Mouse (Mus musculus) lung, postnatal 0 days (tissue): ENCODE data around the gene Clstn2. TPM values are rescaled to one million over a fixed set of nuclear protein-coding genes. Genes with fewer than 3 reads are reported as not detected.

ENCODE experiments used
- ATAC-seq: fragments of 200-750 bp; cut with Nextera tagmentation; 2 replicates; pipeline ENCODE4 v1.8.0; 2017; ENCODE audit warnings: moderate library complexity
- DNase-seq: peaks from one replicate; pipeline ENCODE4 v3.0.0-alpha.2; 2016; ENCODE audit warnings: low spot score
- H3K27ac ChIP-seq: fragments of 300-500 bp; sonication (generic); 2 replicates; pipeline ENCODE4 v1.5.1; 2014; ENCODE audit warnings: antibody characterized with exemption, mild to moderate bottlenecking, low read length, mixed read lengths
- H3K27me3 ChIP-seq: fragments of 300-500 bp; sonication (generic); replicated peaks from 2 replicates; pipeline ENCODE4 v1.6.1; 2014; ENCODE audit warnings: low read length, mixed read lengths; ENCODE audit not compliant: insufficient read depth
- H3K36me3 ChIP-seq: fragments of 300-500 bp; sonication (generic); 2 replicates; pipeline ENCODE4 v1.6.1; 2014; ENCODE audit warnings: low read length, mixed read lengths; ENCODE audit not compliant: insufficient read depth
- H3K4me1 ChIP-seq: fragments of 300-500 bp; sonication (generic); 2 replicates; pipeline ENCODE4 v1.6.1; 2014; ENCODE audit warnings: antibody characterized with exemption, low read depth, low read length, mixed read lengths; ENCODE audit not compliant: insufficient read depth
- H3K4me2 ChIP-seq: fragments of 300-500 bp; sonication (generic); replicated peaks from 2 replicates; pipeline ENCODE4 v1.6.1; 2014; ENCODE audit warnings: low read depth, mild to moderate bottlenecking, low read length, moderate library complexity, mixed read lengths
- H3K4me3 ChIP-seq: fragments of 300-500 bp; sonication (generic); 2 replicates; pipeline ENCODE4 v1.5.1; 2014; ENCODE audit warnings: low read depth, low read length
- H3K9ac ChIP-seq: fragments of 300-500 bp; sonication (generic); replicated peaks from 2 replicates; pipeline ENCODE4 v1.6.1; 2014; ENCODE audit warnings: low read depth, mild to moderate bottlenecking
- H3K9me3 ChIP-seq: fragments of 300-500 bp; sonication (generic); 2 replicates; pipeline ENCODE4 v1.6.1; 2016; ENCODE audit warnings: low read length, mixed read lengths
- CTCF ChIP-seq: IDR thresholded peaks from 2 replicates; pipeline ENCODE4 v1.5.1; 2016; ENCODE audit warnings: antibody characterized with exemption, mild to moderate bottlenecking
- EP300 ChIP-seq: IDR thresholded peaks from 2 replicates; pipeline ENCODE4 v1.6.1; 2016; ENCODE audit warnings: antibody characterized with exemption, mild to moderate bottlenecking, control low read depth
- WGBS: fragments of 180-500 bp; shearing (Covaris S2); extraction: QIAGEN DNeasy Blood & Tissue Kit; methylation state at CpG from one replicate; pipeline ENCODE4 v1.1.7; 2014; 5-methylcytosine and 5-hydroxymethylcytosine counted together
- polyA plus RNA-seq: library from polyadenylated mRNA; unstranded; fragments of >200 nt; fragmentation: Nextera tagmentation; extraction: Ambion mirVana; gene quantifications from 2 replicates; pipeline ENCODE4 v1.2.1, GENCODE M21; 2015

Gene Clstn2
- polyA plus RNA-seq, 1 experiment from 2014 or later, result 2.8 TPM

DNA sequence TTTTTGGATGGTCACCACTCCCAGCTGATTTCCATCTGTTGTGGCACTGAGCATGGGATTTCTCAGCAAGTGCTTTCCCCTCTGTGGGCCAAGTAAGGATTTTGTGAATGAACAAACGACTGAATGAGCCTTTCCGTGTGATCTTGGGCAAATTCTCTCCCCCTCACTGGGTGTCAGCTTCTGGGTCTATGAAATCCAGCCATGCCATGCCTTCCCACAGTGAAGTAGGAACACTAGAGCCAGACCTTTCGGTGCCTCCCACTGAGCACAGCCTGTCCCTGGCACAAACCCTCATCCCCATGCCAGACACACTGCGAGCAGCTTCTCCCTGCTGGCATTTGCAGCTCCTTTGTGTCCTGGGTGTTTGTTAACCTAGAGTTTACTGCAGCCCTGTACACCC is 347.3 kb downstream of the Clstn2 start:
- Histone ChIP-seq H3K36me3 (no peaks in the 10 kb centered on the region), H3K27ac (no peak overlapping the region), H3K9me3 (no peaks in the 10 kb centered on the region), H3K4me3 (no peak overlapping the region), H3K4me2 (no peak overlapping the region), H3K27me3 (no peaks in the 10 kb centered on the region), H3K4me1 (no peaks in the 10 kb centered on the region), H3K9ac (no peak overlapping the region)
- ATAC-seq (no peak), DNase-seq (no peak)
- WGBS, result 62% methylated on average over 4 of the region's 4 CpGs
- TF ChIP-seq EP300, result no peak
- no peak for TF ChIP-seq CTCF

DNA sequence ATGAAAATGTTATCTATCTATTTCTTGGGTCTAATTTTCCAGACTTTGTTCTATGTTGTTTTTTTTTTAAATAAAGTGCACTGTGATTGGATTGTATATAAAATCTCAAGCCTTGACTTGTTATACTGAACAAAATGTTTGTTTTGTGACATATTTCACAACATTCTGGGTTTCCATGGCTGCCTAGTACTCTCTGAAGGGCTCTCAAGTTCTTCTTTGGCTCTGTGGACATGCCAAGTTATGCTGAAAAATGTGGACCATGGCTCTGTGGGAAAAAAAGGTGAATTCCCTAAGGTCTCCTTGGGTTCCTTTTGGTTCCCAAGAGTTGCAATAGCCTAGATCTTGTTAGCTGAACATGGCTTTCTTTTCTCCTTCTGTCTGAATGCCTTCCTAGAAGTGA is 353.1 kb downstream of the Clstn2 start:
- Histone ChIP-seq H3K27ac (peak overlapping the region; percentile 64; the same call in 1 of the 2 replicates), H3K36me3 (no peaks in the 10 kb centered on the region), H3K4me1 (no peaks in the 10 kb centered on the region), H3K9me3 (no peaks in the 10 kb centered on the region), H3K27me3 (no peaks in the 10 kb centered on the region), H3K9ac (no peak overlapping the region), H3K4me2 (no peak overlapping the region), H3K4me3 (no peak overlapping the region)
- peak; percentile 83 for TF ChIP-seq EP300
- no peak for TF ChIP-seq CTCF
- ATAC-seq (peak; percentile 93), DNase-seq (peak; percentile 89)

DNA sequence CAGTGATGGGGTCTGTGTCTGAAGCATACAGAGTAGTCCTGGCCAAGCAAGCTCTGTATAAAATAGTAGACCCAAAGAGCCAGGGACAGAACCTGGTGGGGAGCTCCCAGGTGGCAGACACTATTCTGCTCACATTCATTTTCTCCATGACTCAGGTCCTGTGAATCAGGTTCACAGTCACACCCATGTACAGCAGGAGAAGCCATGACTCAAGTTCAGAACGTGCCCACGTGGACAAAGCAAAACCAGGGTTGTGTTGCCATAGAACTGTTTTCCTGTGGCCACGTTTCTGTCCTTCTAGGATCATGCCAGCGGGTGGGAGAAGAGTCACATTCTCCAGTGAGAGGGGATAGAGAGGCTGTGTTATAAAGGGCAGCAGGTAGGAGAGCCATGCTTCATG is 353.9 kb downstream of the Clstn2 start:
- H3K4me1 ChIP-seq, result no peaks in the 10 kb centered on the region
- peak overlapping the region; percentile 64; the same call in 1 of the 2 replicates for H3K27ac ChIP-seq
- 63% methylated on average over 4 of the region's 4 CpGs for WGBS
- no peaks in the 10 kb centered on the region for H3K36me3 ChIP-seq
- no peak overlapping the region for H3K9ac ChIP-seq
- no peak overlapping the region for H3K4me2 ChIP-seq
- no peak overlapping the region for H3K4me3 ChIP-seq
- ATAC-seq (peak; percentile 53), DNase-seq (peak; percentile 39)
- peak; percentile 25; the same call in 1 of the 2 replicates for TF ChIP-seq CTCF
- TF ChIP-seq EP300, result no peak
- H3K27me3 ChIP-seq, result no peaks in the 10 kb centered on the region
- no peaks in the 10 kb centered on the region for H3K9me3 ChIP-seq

DNA sequence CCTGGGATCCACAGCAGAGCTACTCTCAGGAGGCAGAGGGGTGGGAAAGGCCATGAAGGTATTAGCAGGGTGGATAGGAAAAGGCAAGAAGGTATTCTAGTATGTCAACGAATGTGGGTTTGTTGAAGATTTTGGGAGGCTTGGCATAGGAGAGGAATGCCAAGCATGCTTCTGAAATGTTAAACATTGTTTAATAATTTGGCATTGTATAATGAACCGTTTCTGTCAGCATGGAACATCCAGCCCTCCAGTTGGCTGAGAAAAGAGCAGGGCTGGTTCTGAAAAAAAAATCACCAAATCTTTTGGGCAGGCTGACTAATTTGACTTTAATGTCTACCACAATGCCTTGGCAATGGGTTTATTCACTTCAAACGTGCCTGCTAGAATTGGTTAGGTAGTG is 355.9 kb downstream of the Clstn2 start:
- no peak for DNase-seq
- no peak for ATAC-seq
- H3K9me3 ChIP-seq, result no peaks in the 10 kb centered on the region
- TF ChIP-seq EP300 (no peak), CTCF (no peak)
- WGBS, result 29% methylated on average over 3 of the region's 3 CpGs
- no peak overlapping the region for H3K4me2 ChIP-seq
- H3K36me3 ChIP-seq, result no peaks in the 10 kb centered on the region
- H3K27ac ChIP-seq, result no peak overlapping the region
- no peaks in the 10 kb centered on the region for H3K27me3 ChIP-seq
- no peaks in the 10 kb centered on the region for H3K4me1 ChIP-seq
- H3K9ac ChIP-seq, result no peak overlapping the region
- H3K4me3 ChIP-seq, result no peak overlapping the region

DNA sequence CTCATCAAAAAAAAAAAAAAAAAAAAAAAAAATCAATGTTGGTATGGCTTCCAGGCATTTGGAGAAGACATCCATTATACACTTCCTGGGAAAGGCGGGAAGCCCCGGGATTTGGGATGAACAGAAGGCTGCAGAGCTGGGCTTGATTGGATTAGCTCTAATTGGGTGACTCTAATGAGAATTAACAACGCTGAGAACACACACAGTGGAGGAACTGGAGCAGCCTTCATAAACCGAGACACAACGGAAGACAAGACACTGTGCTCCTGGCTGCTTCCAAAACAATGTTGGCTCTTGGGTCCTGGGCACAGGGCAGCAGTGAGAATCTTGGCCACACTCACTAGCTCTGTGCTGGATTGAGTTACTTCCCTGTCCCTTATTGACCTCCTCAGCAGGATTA is 360.3 kb downstream of the Clstn2 start:
- Histone ChIP-seq H3K36me3 (no peaks in the 10 kb centered on the region), H3K27ac (no peak overlapping the region), H3K4me1 (no peaks in the 10 kb centered on the region), H3K9me3 (no peaks in the 10 kb centered on the region), H3K4me3 (no peak overlapping the region), H3K4me2 (no peak overlapping the region), H3K9ac (no peak overlapping the region), H3K27me3 (no peaks in the 10 kb centered on the region)
- DNase-seq, result no peak
- 64% methylated on average over 5 of the region's 5 CpGs for WGBS
- no peak for ATAC-seq
- TF ChIP-seq EP300 (no peak), CTCF (no peak)

DNA sequence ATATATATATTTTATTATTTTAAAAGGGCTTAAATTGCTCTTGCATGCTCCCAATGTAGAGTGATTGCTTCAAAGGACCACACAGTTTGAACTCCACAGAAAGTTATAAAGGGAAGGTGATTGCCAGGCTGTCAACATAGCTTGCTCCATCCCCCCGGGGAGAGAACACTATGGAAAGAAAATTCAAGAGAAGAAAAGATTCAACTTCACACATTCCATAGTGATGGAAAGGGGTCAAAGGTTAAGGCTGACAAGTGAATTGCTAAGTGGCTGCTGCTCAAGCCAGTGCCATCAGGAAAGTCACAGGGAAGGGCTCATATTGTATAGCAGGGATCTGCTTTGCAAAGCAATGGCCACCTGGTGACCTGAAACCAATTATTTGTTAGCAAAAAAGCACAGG is 360.8 kb downstream of the Clstn2 start:
- Histone ChIP-seq H3K36me3 (no peaks in the 10 kb centered on the region), H3K9me3 (no peaks in the 10 kb centered on the region), H3K27ac (no peak overlapping the region), H3K4me1 (no peaks in the 10 kb centered on the region), H3K27me3 (no peaks in the 10 kb centered on the region), H3K4me2 (no peak overlapping the region), H3K4me3 (no peak overlapping the region), H3K9ac (no peak overlapping the region)
- no peak for TF ChIP-seq CTCF
- ATAC-seq, result no peak
- WGBS, result 0% methylated on average over 1 of the region's 1 CpGs
- no peak for DNase-seq

DNA sequence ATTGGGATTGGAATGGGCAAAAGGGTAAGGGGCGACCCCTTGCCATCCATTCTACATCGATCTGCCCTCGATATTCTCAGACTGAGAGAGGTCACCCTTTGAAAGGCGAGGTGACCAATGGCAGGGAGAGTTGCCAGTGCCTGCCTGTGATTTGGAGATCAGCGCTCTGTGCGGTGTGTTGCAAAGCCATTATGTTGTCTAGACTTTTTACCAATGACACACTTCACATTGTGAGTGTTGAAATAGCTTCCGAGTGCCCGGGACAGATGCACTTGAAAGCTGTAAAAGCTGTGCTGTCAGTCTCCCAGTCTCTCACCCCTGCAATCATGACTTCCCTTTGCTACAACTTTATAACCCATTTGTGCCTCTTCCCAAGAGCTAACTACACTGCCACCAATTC is 362.3 kb downstream of the Clstn2 start:
- Histone ChIP-seq H3K4me2 (no peak overlapping the region), H3K27me3 (no peaks in the 10 kb centered on the region), H3K36me3 (no peaks in the 10 kb centered on the region), H3K27ac (no peak overlapping the region), H3K4me1 (no peaks in the 10 kb centered on the region), H3K9ac (no peak overlapping the region), H3K4me3 (no peak overlapping the region), H3K9me3 (no peaks in the 10 kb centered on the region)
- no peak for DNase-seq
- TF ChIP-seq EP300, result no peak
- no peak for TF ChIP-seq CTCF
- ATAC-seq, result no peak
- 69% methylated on average over 8 of the region's 8 CpGs for WGBS
